Mouse (Mus musculus) cerebellum, adult 2 months (tissue): ENCODE results near the gene Pigu. TPM values are rescaled to one million over a fixed set of nuclear protein-coding genes. Genes with fewer than 3 reads are reported as not detected.
A peak's percentile ranks its signal among the peaks of the same experiment; 100 is the strongest.

Experiments
- DNase-seq, 2 experiments: peaks; one replicate each; pipeline ENCODE4 v3.0.0; 2021
- H3K27ac ChIP-seq: fragments of 200-500 bp; 2 replicates; pipeline ENCODE4 v1.5.1; 2012; ENCODE audit warnings: low read length, control low read depth, inconsistent platforms; ENCODE audit not compliant: insufficient read depth
- H3K27me3 ChIP-seq: fragments of 200-500 bp; 2 replicates; pipeline ENCODE4 v1.6.1; 2012; ENCODE audit warnings: inconsistent platforms, mild to moderate bottlenecking, low read length, moderate library complexity; ENCODE audit not compliant: control insufficient read depth, insufficient read depth
- H3K4me1 ChIP-seq: fragments of 200-500 bp; 2 replicates; pipeline ENCODE4 v1.6.1; 2011; ENCODE audit warnings: low read length; ENCODE audit not compliant: control insufficient read depth, insufficient read depth
- H3K4me3 ChIP-seq: fragments of 200-500 bp; replicated peaks from 2 replicates; pipeline ENCODE3; 2011; ENCODE audit warnings: mild to moderate bottlenecking, low read depth, low read length, control low read depth; ENCODE audit not compliant: insufficient read depth
- CTCF ChIP-seq: fragments of 200-500 bp; IDR thresholded peaks from 2 replicates; pipeline ENCODE4 v1.5.1; 2011; ENCODE audit warnings: low read depth, mild to moderate bottlenecking, control low read depth, low read length, moderate library complexity, borderline replicate concordance; ENCODE audit not compliant: insufficient read depth
- POLR2A ChIP-seq: fragments of 200-500 bp; IDR thresholded peaks from 2 replicates; pipeline ENCODE4 v1.6.1; 2011; ENCODE audit warnings: low read length, control low read depth, borderline replicate concordance; ENCODE audit not compliant: insufficient read depth
- WGBS: fragments of 180-500 bp; shearing (Covaris S2); methylation state at CpG from one replicate; pipeline ENCODE4 v1.1.7; 2018; 5-methylcytosine and 5-hydroxymethylcytosine counted together
- polyA plus RNA-seq: library from polyadenylated mRNA; depleted of rRNA; stranded (reverse); fragments of >200 nt; gene quantifications from 2 replicates; pipeline ENCODE4 v1.2.3, GENCODE M21; 2012; rRNA removed

The Pigu gene
- polyA plus RNA-seq = 38.3 TPM in 2 replicates

DNA sequence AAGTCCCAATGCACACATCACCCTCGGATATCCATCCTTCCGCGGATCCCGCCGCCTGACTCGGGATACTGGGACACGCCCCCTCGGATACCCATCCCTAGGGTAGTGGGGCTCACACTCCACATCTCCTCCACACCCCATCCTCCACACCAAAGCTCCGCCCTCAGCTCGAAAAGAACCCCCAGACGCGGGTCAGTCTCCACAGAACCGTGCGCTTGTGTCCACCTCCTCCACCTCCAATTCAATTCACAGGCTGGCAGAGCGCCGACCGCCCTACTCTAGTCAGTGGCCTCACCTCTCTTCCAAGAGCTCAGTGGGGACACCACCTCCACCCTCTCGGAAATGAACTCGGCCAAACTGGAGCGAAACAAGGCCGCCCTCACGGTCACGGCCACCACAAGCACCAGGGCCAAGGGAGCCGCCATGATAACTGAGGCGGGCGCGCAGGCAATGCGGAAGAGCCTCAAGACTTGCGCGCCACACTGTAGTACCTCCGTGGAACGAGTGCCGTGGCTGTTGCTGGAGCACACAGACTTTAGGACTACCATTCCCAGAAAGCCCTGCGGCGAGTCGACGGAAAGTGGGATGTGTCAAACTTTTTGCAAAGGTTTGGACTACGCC is at the start of gene Pigu:
Gene Pigu, minus strand, starts transcription at position 460 of the 621 bp plus-strand sequence.
- no peak for TF ChIP-seq CTCF
- peak; percentile 64 for TF ChIP-seq POLR2A
- peak; percentile 95 to 96 for DNase-seq
- 0 out of 2 replicates have a peak within 1 kb of the TSS, but pooled peaks have one; percentile 1 for H3K27ac ChIP-seq
- no peaks in the 10 kb centered on the region for H3K4me1 ChIP-seq
- peak within 1 kb of the TSS; percentile 67 for H3K4me3 ChIP-seq
- H3K27me3 ChIP-seq = no peaks in the 10 kb centered on the region
- WGBS = under 1% methylated on average over 38 of the region's 38 CpGs

DNA sequence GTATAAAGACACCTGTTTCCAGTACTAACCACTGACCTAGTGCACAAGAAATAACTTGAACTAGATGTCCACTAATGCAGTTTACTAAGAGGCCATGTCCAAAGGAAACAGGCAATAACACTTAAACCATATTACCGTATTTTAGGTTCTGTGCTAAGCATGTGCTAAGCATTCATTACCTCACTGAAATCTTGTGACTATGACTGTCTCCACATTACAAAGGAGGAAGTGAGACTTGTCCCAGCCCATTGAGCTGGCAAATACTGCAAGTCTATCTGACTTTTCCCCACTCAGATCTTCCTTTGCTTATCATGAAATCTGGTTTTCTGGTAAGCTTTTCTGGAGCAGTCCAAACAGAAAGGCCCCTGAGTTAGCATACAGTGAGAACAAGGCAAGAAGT is 47.4 kb upstream of the Pigu start:
- TF ChIP-seq CTCF (no peak), POLR2A (no peak)
- H3K4me3 ChIP-seq = no peak overlapping the region
- DNase-seq = no peak
- no peak overlapping the region for H3K27ac ChIP-seq
- WGBS = 93% methylated on average over 1 of the region's 1 CpGs
- no peaks in the 10 kb centered on the region for H3K27me3 ChIP-seq
- H3K4me1 ChIP-seq = no peaks in the 10 kb centered on the region

DNA sequence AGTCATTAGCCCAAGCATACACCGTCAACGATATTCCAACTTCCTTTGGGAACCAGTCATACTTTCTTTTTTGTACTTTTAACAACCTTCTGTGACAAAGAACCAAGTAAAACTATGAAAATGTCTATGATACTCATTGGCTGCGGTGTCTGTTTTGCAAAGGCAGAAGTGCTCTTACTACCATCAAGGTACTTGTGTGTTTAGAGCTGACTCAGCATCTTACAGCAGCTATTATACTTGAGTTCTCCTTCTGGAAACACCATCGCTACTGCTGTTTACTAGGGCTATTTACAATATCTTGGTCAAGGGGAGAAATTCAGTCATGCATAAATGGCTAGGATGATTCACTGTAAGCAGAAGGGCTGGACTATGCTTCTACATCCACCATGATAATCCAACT is 44.7 kb upstream of the Pigu start:
- H3K4me1 ChIP-seq = no peaks in the 10 kb centered on the region
- no peak overlapping the region for H3K4me3 ChIP-seq
- H3K27ac ChIP-seq = no peak overlapping the region
- DNase-seq = no peak
- H3K27me3 ChIP-seq = no peaks in the 10 kb centered on the region
- 97% methylated on average over 4 of the region's 4 CpGs for WGBS
- TF ChIP-seq POLR2A (no peak), CTCF (no peak)

DNA sequence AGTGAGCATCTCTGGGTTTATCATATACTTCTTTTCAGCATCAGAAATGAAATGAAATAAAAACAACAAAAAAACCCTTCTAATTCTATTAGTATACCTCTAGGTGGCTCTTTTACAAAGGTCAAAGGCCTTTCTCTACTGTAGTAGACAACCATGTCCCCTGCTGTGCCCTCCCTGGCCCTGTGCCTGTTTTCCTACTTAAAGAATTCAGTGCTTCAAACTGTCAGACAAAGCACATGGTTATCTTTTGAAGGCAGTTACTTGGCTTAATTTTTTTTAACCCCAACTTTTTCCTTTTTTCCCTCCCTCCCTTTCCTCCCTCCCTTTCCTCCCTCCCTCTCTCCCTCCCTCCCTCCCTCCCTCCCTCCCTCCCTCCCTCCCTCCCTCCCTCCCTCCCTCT is 43.0 kb upstream of the Pigu start:
- peak; percentile 69 to 71 for DNase-seq
- TF ChIP-seq CTCF (no peak), POLR2A (no peak)

DNA sequence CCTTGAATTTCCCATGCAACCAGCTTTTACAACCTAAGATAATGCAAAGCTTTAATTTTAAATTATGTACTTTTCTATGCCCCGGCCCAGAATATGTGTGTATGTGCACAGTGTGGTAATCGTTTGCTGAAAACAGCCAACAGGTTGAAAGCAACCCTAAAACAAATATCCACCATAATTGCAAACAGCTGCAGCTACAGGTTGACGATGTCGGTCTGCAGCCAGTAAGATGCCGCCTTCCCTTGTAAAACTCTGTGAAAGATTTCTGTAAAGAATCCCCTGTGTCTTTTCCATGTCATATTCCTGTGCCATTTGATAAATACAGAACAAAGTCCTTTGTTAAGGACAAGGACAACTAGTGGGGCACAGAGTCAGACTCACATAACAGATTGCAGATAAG is 37.4 kb upstream of the Pigu start:
- WGBS = 87% methylated on average over 5 of the region's 5 CpGs
- TF ChIP-seq POLR2A (no peak), CTCF (no peak)
- Histone ChIP-seq H3K4me3 (no peak overlapping the region), H3K27me3 (no peaks in the 10 kb centered on the region), H3K27ac (no peak overlapping the region), H3K4me1 (no peaks in the 10 kb centered on the region; the same call in 1 of the 2 replicates)
- DNase-seq = no peak

More for the DNA sequence above, 43.0 kb upstream of the Pigu start:
- Histone ChIP-seq H3K27me3 (no peaks in the 10 kb centered on the region), H3K27ac (no peak overlapping the region), H3K4me1 (no peaks in the 10 kb centered on the region), H3K4me3 (no peak overlapping the region)

DNA sequence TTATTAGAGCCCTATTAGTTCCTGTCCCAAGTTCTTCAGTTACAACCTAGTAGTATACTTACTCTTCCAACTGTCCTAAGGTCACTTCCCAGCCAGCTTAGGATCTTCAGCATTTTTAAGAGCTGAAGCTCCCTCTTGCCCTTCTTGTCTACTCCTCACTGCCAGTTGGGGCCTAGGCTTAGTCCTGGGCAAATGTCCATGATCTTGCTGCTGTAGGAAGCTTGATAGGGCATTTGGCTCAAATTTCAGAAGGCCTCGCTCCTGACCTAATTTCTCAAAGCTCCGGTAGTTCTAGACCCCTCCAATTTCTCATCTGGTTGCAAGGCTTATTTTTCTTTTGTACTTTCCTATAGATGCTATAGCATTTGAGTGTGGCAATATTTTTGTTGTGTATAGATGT is 31.3 kb upstream of the Pigu start:
- WGBS = 10% methylated on average over 2 of the region's 2 CpGs
- peaks cover 17% of the 10 kb centered on the region; the same call in 1 of the 2 replicates for H3K4me1 ChIP-seq
- H3K27me3 ChIP-seq = no peaks in the 10 kb centered on the region
- peak; percentile 32 to 64 for DNase-seq
- TF ChIP-seq CTCF (no peak), POLR2A (no peak)
- H3K4me3 ChIP-seq = no peak overlapping the region
- 0 out of 2 replicates have a peak overlapping the region, but pooled peaks have one; percentile 1 for H3K27ac ChIP-seq

DNA sequence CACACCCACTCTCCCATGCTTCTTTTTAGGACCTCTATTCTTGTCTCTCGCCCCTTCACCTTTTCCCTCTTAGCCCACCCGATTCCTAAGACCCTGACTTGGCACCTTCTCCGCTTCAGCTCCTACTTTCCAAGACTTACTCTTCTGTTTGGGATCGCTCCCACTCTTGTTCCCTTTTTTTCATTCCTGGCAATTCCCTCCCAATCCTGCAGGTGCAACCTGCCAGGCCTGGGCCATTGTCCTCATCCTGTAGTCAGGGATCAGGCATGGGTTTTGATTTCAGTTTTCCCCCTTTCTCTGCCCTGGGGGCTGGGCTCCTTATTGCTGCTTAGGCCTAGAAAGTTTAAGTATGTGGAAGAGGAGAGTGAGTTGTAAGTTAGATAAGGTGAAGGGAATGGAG is 29.8 kb upstream of the Pigu start:
- Histone ChIP-seq H3K27me3 (no peaks in the 10 kb centered on the region), H3K4me1 (peaks cover 20% of the 10 kb centered on the region), H3K27ac (peak overlapping the region; percentile 55; the same call in 1 of the 2 replicates), H3K4me3 (no peak overlapping the region)
- WGBS = 53% methylated on average over 4 of the region's 4 CpGs
- peak in 1 of 2 experiments; percentile 23 for DNase-seq
- TF ChIP-seq CTCF (no peak), POLR2A (no peak)

DNA sequence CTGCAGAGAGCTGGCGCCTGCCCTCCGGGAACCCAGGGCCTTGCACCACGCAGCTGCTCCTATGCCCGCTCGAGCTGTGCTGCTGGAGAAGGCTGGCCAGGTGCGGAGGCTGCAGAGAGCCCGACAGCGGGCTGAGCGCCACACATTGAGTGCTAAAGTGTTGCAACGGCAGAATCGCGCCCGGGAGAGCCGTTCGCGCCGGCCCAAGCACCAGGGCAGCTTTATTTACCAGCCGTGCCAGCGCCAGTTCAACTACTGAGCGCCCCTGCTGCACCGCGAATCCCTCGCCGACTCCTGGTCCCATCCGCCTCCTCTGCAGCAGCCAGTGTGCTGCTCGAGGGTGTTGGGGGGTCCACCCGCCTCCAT is 29.3 kb upstream of the Pigu start:
- 12% methylated on average over 27 of the region's 27 CpGs for WGBS
- TF ChIP-seq CTCF (no peak), POLR2A (no peak)
- peaks cover 20% of the 10 kb centered on the region for H3K4me1 ChIP-seq
- peak overlapping the region; percentile 55; the same call in 1 of the 2 replicates for H3K27ac ChIP-seq
- DNase-seq = peak; percentile 38 to 59
- H3K4me3 ChIP-seq = no peak overlapping the region
- no peaks in the 10 kb centered on the region for H3K27me3 ChIP-seq
